Mouse (Mus musculus): ENCODE measurements at regions not wholly inside any gene's neighbourhood (a gene's known extent, or its start where the extent isn't known, plus 50 kb on each side); places are given as distances from the start of the nearest gene placed in this dataset.

DNA sequence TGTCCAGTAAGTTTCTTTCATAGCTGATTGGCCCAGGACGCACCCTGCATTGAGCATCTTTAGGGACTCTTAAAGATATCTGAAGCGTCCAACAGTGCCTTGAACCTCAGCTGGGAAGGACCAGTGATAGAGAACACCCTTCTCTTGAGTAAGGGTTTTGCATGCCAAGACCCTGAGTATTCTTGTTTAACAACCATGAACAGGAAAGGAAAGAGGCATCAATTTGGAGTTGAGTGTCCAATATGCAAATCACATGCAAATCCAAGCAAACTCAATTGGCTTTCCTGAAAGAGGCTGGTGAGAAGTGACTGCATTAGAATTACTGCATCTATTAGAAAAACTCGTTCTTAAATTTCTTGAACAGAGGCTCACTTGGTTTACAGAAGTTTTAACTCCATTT is 220.0 kb upstream of the A1bg start:
- Histone ChIP-seq H3K4me2 (replicated peaks) (no peak overlapping the region), H3K27me3 (replicated peaks) (no peaks in the 10 kb centered on the region), H3K4me1 (replicated peaks) (no peaks in the 10 kb centered on the region), H3K4me3 (replicated peaks) (no peak overlapping the region), H3K9ac (no peak overlapping the region), H3K9me3 (no peaks in the 10 kb centered on the region), H3K27ac (no peak overlapping the region), H3K36me3 (no peaks in the 10 kb centered on the region)
- no peak for ATAC-seq
- 79% methylated on average over 3 of the region's 3 CpGs for WGBS

DNA sequence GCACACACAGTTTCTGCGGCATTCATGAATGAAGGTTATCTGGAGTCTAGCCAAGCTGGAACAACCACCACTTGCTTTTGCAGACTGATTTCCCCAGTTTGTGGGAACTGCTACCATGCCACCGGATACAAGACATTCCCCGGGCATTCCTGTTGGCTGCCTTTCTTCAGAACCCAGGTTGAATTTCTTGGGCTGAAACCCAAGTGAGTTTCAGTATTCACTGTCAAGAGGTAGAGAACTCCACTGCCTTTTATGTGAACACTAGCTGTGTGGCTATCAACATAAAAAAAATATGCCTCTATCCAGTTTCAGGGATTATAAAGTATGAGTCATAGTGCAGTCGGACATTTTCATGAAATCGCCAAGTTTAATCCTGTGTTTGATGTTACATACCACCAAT is 216.3 kb upstream of the A1bg start:
- H3K27me3 ChIP-seq (replicated peaks): no peaks in the 10 kb centered on the region
- H3K36me3 ChIP-seq: no peaks in the 10 kb centered on the region
- no peak overlapping the region for H3K9ac ChIP-seq
- no peaks in the 10 kb centered on the region for H3K4me1 ChIP-seq (replicated peaks)
- H3K4me2 ChIP-seq (replicated peaks): no peak overlapping the region
- 86% methylated on average over 5 of the region's 5 CpGs for WGBS
- no peak for ATAC-seq
- no peak overlapping the region for H3K27ac ChIP-seq
- H3K9me3 ChIP-seq: no peaks in the 10 kb centered on the region
- H3K4me3 ChIP-seq (replicated peaks): no peak overlapping the region

DNA sequence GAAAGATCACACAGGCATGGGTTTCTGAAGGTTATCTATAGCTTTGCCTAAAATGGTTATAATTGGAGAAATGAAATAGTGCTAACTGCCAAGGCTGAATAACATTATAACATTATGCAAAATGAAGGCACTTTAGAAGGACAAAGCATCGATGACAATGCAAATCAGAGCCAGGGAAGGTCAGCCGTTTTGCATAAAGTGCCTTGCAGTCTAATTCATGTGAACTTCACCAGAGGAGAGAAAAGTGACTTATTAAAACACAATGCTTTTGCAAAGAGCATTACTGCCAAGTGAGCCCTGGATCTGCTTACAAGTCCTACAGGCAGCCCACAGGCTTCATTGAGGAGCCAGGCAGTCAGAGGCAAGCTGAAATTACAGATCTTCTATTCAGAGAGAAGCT is 214.0 kb upstream of the A1bg start:
- Histone ChIP-seq H3K27ac (no peak overlapping the region), H3K36me3 (no peaks in the 10 kb centered on the region), H3K4me3 (replicated peaks) (no peak overlapping the region), H3K9ac (no peak overlapping the region), H3K4me2 (replicated peaks) (no peak overlapping the region), H3K4me1 (replicated peaks) (no peaks in the 10 kb centered on the region), H3K27me3 (replicated peaks) (no peaks in the 10 kb centered on the region), H3K9me3 (no peaks in the 10 kb centered on the region)
- 76% methylated on average over 2 of the region's 2 CpGs for WGBS
- no peak for ATAC-seq

DNA sequence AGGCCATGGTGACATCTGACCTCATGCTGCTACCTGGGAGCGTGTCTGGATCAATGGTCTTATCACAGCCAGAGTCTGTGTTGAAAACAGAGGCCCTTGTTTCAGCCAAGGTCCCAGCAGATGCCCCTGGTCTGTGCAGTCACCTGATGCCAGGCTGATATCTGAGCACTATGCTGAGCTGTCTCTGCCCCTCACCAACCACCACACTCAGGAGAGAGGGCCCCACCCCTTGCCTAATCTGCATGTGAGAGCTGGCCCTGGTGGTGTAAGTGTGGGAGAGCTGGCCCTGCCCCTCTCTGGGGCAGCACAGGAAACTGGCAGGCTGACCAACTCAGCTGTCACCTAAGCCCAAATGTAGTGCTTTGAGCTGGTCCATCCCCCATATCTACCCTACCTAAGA is 210.5 kb upstream of the A1bg start:
- Histone ChIP-seq H3K27me3 (replicated peaks) (no peaks in the 10 kb centered on the region), H3K36me3 (no peaks in the 10 kb centered on the region), H3K4me2 (replicated peaks) (no peak overlapping the region), H3K4me3 (replicated peaks) (no peak overlapping the region), H3K27ac (no peak overlapping the region), H3K9me3 (no peaks in the 10 kb centered on the region), H3K9ac (no peak overlapping the region), H3K4me1 (replicated peaks) (no peaks in the 10 kb centered on the region)
- 78% methylated on average over 1 of the region's 1 CpGs for WGBS
- ATAC-seq: 0 out of 2 replicates have a peak, but pooled peaks have one; percentile 31

DNA sequence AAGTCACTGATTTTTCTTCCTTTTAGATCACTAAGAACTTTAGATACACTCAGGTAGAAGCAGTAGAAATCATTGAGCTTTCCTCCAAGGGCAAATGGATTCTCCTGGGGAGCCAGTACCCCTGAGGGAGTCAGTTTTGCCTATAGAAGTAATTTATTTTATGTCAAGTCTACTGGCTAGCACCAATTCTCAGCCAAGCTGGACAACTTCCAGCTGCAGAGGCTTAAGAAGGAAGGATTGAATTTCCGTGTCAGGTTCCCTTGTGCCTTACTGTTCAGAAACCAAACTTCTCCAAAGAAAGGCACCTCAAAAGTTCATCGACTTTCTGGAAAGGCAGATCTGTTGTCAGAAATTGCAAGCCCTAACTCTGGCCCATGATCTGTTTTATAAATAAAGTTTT is 205.2 kb upstream of the A1bg start:
- 66% methylated on average over 2 of the region's 2 CpGs for WGBS
- H3K36me3 ChIP-seq: no peaks in the 10 kb centered on the region
- no peak overlapping the region for H3K27ac ChIP-seq
- H3K9ac ChIP-seq: no peak overlapping the region
- H3K4me2 ChIP-seq (replicated peaks): no peak overlapping the region
- ATAC-seq: no peak
- no peaks in the 10 kb centered on the region for H3K27me3 ChIP-seq (replicated peaks)
- H3K4me3 ChIP-seq (replicated peaks): no peak overlapping the region
- H3K9me3 ChIP-seq: no peaks in the 10 kb centered on the region
- H3K4me1 ChIP-seq (replicated peaks): no peaks in the 10 kb centered on the region

GRCm38 (mm10) chr15:61127130-61127529 is 204.3 kb upstream of the A1bg start:
- no peaks in the 10 kb centered on the region for H3K36me3 ChIP-seq
- no peak overlapping the region for H3K27ac ChIP-seq
- H3K9ac ChIP-seq: no peak overlapping the region
- H3K4me1 ChIP-seq (replicated peaks): no peaks in the 10 kb centered on the region
- no peak for ATAC-seq
- no peak overlapping the region for H3K4me2 ChIP-seq (replicated peaks)
- H3K9me3 ChIP-seq: no peaks in the 10 kb centered on the region
- H3K4me3 ChIP-seq (replicated peaks): no peak overlapping the region
- no peaks in the 10 kb centered on the region for H3K27me3 ChIP-seq (replicated peaks)

GRCm38 (mm10) chr15:61116912-61117311 is 194.1 kb upstream of the A1bg start:
- Histone ChIP-seq H3K4me2 (replicated peaks) (no peak overlapping the region), H3K27ac (no peak overlapping the region), H3K36me3 (no peaks in the 10 kb centered on the region), H3K9ac (no peak overlapping the region), H3K27me3 (replicated peaks) (no peaks in the 10 kb centered on the region), H3K9me3 (no peaks in the 10 kb centered on the region), H3K4me1 (replicated peaks) (no peaks in the 10 kb centered on the region), H3K4me3 (replicated peaks) (no peak overlapping the region)
- 25% methylated on average over 1 of the region's 1 CpGs for WGBS
- no peak for ATAC-seq

DNA sequence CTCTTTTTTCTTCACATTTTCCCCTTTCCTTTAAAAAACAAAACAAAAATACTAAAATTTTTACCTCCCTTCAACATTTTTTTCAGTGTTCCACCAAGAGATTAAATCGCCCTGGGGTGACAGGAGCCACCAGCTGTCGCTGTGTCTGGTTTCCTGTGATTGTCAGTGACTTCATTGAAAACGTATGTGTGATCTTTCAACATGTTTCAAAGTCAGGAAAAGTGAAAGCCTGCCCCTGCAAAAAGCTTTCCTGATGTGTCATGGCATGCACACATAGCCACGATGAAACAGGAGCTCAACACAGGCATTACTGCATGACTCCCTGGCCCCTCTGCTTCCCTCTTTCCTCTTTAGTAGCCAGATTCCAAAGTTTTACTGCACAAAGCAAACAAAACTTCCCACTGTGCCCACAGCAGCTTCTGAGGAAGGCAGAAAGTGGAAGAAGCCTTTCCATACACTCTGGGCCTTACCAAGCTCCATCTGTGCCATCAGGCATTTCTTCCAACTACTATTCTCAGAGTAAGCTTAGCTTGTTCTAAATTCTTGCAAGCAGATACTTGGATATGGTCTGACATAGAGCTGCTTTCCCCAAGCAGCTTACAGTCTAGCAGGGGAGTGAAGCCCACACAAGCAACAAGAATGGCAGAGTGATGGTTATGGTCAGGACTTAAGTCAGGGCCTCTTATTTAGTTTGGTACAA is 186.8 kb upstream of the A1bg start:
- H3K9me3 ChIP-seq: no peaks in the 10 kb centered on the region
- H3K36me3 ChIP-seq: no peaks in the 10 kb centered on the region
- WGBS: 35% methylated on average over 4 of the region's 4 CpGs
- H3K27me3 ChIP-seq (replicated peaks): no peaks in the 10 kb centered on the region
- H3K4me1 ChIP-seq (replicated peaks): no peaks in the 10 kb centered on the region
- no peak for ATAC-seq
- H3K4me2 ChIP-seq (replicated peaks): no peak overlapping the region
- no peak overlapping the region for H3K4me3 ChIP-seq (replicated peaks)
- no peak overlapping the region for H3K27ac ChIP-seq
- no peak overlapping the region for H3K9ac ChIP-seq

DNA sequence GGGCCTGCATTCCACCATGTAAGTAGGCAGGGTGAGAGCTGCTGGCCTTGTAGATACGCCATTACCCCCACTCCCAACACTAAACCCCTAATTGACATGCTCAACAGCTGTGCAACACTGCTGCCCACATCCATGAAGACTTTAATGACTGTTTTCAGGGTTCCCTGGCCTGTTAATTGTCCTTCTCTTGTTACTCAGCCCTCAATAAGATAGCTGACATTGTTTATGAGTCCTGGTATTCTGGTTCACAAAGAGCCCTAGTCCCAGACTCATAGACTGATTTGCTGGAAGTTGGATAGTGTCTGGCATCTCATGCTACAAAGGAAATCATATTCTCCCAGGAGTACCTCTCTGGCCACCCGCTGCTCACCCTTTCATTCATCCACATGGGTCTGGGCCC is 186.1 kb upstream of the A1bg start:
- Histone ChIP-seq H3K27me3 (replicated peaks) (no peaks in the 10 kb centered on the region), H3K9me3 (no peaks in the 10 kb centered on the region), H3K27ac (no peak overlapping the region), H3K9ac (no peak overlapping the region), H3K4me1 (replicated peaks) (no peaks in the 10 kb centered on the region), H3K36me3 (no peaks in the 10 kb centered on the region), H3K4me2 (replicated peaks) (no peak overlapping the region), H3K4me3 (replicated peaks) (no peak overlapping the region)
- no peak for ATAC-seq
- 59% methylated on average over 2 of the region's 2 CpGs for WGBS

- Histone ChIP-seq H3K9me3 (no peaks in the 10 kb centered on the region), H3K36me3 (no peaks in the 10 kb centered on the region), H3K27me3 (replicated peaks) (no peaks in the 10 kb centered on the region), H3K9ac (no peak overlapping the region), H3K27ac (no peak overlapping the region), H3K4me2 (replicated peaks) (no peak overlapping the region), H3K4me1 (replicated peaks) (no peaks in the 10 kb centered on the region), H3K4me3 (replicated peaks) (no peak overlapping the region)
- 54% methylated on average over 7 of the region's 7 CpGs for WGBS
- 0 out of 2 replicates have a peak, but pooled peaks have one; percentile 15 for ATAC-seq
Measured at GRCm38 (mm10) chr15:61102421-61103412, 179.9 kb upstream of the A1bg start.

DNA sequence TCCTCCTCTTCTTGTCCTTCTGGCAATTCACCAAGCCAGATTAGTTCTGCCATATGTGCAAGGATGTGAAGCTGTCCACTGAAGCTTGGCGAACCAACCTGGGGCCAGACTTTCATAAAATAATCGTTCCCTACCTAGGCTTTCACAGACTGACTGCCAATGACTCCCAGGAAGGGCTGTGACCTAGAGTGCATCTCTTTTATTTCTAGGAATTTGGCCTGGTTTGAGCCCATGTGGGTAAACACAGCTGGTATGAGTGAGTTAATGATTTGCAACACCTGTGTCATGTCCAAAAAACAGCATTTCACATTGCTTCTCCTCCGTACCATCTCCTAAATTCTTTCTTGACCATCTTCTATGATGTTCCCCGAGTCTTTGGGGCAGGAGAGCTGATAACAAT is 178.0 kb upstream of the A1bg start:
- WGBS: 64% methylated on average over 4 of the region's 4 CpGs
- no peak for ATAC-seq
- H3K4me1 ChIP-seq (replicated peaks): no peaks in the 10 kb centered on the region
- no peaks in the 10 kb centered on the region for H3K27me3 ChIP-seq (replicated peaks)
- H3K27ac ChIP-seq: no peak overlapping the region
- no peaks in the 10 kb centered on the region for H3K9me3 ChIP-seq
- H3K4me2 ChIP-seq (replicated peaks): no peak overlapping the region
- H3K36me3 ChIP-seq: no peaks in the 10 kb centered on the region
- H3K4me3 ChIP-seq (replicated peaks): no peak overlapping the region
- no peak overlapping the region for H3K9ac ChIP-seq

GRCm38 (mm10) chr15:61098968-61099367 is 176.2 kb upstream of the A1bg start:
- no peaks in the 10 kb centered on the region for H3K9me3 ChIP-seq
- H3K4me2 ChIP-seq (replicated peaks): no peak overlapping the region
- H3K27ac ChIP-seq: no peak overlapping the region
- no peaks in the 10 kb centered on the region for H3K36me3 ChIP-seq
- 15% methylated on average over 1 of the region's 1 CpGs for whole genome bisulfite sequencing
- no peaks in the 10 kb centered on the region for H3K4me1 ChIP-seq (replicated peaks)
- H3K4me3 ChIP-seq (replicated peaks): no peak overlapping the region
- H3K9ac ChIP-seq: no peak overlapping the region
- H3K27me3 ChIP-seq (replicated peaks): no peaks in the 10 kb centered on the region
- ATAC-seq: no peak

DNA sequence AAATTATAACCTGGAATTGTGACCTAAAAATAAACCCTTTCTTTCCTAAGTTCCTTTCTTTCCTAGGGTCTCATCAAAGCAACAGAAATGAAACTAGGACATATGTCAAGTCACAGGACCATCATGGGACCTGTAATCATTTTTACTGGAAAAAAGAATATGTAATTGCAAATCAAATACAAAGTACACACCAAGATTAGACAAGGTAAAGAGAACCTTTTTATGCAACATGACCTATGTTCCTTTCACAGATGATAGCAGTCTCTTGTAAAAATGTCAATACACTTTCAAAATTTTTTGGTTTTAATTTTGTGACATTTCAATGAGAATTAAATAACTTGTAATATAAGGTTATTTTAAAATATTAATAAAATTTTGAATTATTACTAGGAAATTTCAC is 175.7 kb upstream of the A1bg start:
- Histone ChIP-seq H3K4me2 (replicated peaks) (no peak overlapping the region), H3K4me3 (replicated peaks) (no peak overlapping the region), H3K27ac (no peak overlapping the region), H3K36me3 (no peaks in the 10 kb centered on the region), H3K9me3 (no peaks in the 10 kb centered on the region), H3K4me1 (replicated peaks) (no peaks in the 10 kb centered on the region), H3K9ac (no peak overlapping the region), H3K27me3 (replicated peaks) (no peaks in the 10 kb centered on the region)
- no peak for ATAC-seq
